Mouse (Mus musculus) monocyte, adult 5-6 weeks (primary cell): ENCODE measurements around the gene 4931409K22Rik. TPM values are rescaled to one million over a fixed set of nuclear protein-coding genes. Genes with fewer than 3 reads are reported as not detected.

Source experiments
- ATAC-seq: fragments of 153-309, 156-312 bp; replicated peaks from 2 replicates; pipeline ENCODE4 v1.8.0; 2017; ENCODE audit warnings: mild to moderate bottlenecking; ENCODE audit not compliant: low TSS enrichment, insufficient number of reproducible peaks, severe bottlenecking, poor library complexity, low FRiP score
- total RNA-seq: library from RNA; stranded (forward); fragments of 200-1000, 200-491, 200-594 nt; gene quantifications from 3 replicates; pipeline ENCODE4 v1.2.3, GENCODE M21; 2017

Gene 4931409K22Rik
- total RNA-seq, 1 experiment from 2014 or later: not detected

DNA sequence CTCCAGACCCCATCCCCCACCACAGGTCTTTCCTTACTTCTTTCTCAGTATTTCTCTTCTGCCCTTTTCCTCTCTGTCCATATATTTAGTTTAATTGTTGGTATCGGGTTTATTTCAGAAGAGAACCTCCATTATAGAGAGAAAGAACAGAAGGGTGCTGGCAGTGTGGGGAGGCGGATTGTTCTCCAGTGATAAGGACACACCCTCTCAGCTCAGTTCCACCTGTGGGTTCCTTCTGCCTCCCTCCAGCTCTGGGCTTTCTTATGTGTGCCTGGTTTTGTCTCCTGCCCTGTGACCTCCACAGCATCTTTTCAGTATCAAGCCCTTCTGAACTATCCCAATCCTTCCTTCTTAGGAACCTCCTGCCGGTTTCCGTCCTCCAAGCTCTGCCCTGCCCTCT lies 32.1 kb downstream of the 4931409K22Rik start:
- ATAC-seq: no peak

DNA sequence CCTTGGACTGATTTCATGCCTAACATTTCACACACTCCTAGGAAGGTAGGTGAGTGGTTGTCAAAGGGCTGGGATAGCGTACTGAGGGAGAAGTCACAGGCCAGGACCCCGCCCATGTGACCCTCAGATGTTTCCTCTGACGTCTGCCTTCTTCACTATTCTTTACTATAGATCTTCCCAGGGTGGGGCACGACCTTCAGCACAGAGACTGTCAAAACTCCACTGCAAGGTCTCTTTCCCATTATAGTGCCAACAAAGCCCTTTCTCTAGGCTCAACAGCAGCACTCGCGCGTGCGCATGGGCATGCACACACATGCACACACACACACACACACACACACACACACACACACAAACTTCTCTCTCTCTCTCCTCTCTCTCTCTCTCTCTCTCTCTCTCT lies 32.8 kb downstream of the 4931409K22Rik start:
- ATAC-seq: no peak

DNA sequence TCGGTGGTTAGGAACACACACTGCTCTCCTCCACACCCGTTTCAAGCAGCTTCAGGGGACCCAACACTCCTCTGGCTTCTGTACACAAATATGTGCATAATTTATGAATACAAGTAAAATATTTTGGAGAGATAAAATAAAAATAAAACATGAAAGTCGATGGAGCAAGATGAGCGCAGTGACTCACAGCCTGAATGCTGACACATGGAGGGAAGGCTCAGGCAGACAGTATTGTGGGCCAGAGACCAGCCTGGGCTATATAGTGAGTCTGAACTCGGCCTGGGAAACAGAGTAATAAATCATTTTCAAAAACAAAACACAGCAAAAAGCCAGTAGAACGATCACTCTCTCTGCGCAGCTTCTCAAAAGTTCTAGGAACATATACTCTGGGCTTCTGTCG lies 35.2 kb downstream of the 4931409K22Rik start:
- no peak for ATAC-seq

DNA sequence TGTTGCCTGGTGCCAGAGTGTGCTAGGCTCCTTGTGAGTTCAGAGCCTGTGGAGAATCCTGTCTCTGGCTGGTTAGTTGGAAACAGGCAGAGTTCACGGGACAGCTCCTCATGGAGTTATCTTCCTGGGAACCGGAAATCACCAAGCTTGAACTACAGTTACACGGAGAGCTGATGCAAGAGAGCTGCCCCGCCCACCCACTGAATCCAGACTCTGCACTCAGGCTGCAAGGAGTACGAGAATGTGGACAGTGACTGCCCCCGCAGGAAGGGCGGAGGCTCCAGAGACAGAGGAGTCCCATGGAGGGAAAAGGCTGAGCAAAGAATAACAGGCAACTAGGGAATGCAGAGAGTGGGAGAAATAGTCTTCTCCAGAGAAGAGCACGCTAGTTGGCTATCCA lies 44.3 kb downstream of the 4931409K22Rik start:
- ATAC-seq: no peak

DNA sequence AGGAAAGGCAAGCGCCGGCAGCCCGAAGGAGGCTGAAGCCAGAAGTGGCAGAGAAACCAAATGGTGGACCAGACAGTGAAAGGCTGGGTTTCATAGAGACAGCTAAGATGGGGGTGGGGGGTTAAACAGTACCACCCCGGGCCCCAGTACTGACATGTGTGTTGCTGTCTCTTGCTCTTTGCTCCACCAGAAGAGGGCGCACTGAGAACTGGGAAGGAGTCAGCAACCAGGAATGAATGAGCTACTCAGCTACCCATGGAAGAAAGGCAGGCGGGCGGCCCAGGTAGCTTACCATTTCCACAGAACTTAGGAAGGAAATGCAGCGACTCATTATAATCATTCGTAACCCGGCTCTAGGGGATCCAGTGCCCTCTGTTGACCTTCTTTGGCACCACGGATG lies 46.0 kb downstream of the 4931409K22Rik start:
- no peak for ATAC-seq

DNA sequence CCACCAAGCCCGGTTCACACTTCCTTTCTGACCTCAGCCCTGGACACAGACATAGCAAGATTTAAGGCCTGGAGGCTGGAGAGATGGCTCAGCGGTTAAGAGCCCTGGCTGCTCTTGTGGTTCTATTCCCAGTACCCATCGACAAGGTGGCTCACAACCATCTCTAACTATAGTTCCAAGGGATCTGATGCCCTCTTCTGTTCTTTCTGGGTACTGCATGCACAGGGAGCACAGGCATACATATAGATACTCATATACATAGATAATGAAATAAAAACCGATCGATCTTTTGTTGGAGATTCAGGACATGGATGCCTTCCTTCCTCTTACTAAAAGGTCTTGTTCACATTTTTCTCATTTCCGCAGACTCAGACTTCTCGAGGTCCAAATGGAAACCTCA lies 48.2 kb downstream of the 4931409K22Rik start:
- no peak for ATAC-seq

DNA sequence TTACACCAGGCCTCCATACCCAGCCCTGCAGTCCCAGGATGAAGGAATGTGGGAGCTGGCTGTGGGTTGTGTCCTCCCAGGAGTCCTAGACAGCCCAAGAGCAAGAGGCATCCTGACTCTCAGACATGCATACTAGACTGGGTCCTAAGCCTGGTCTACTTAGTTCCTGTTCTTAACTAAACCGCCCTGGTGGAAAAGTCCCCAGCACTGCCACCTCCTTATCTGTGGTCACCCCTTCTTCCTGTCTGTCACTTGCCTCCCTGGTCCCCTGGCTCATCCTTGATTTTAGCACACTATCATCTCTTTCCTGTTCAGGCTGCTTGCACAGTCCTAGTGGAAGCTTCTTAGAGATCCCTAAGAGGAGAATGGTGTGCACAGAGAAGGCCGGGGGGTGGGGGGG lies 51.1 kb downstream of the 4931409K22Rik start:
- ATAC-seq: no peak; the same call in 1 of the 2 replicates

DNA sequence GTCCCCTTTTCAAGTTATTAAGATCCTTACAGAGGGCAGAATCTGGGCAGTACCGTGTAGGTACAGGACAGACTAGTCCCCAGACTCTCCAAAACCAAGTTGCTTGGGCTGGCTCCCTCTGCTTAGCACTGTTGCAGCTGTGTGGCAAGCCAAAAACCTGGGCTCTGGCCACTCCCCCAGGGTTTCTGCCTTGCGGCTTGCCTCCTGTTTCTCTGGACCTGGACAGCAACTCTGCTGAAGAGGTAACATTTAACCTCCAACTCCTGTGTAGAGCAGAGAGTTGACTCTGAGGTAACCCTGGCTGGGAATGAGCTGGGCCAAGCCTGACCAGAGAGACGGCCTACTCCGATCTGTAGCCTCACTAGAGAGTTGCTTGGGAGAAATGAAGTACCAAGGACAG lies 53.8 kb downstream of the 4931409K22Rik start:
- ATAC-seq: no peak

DNA sequence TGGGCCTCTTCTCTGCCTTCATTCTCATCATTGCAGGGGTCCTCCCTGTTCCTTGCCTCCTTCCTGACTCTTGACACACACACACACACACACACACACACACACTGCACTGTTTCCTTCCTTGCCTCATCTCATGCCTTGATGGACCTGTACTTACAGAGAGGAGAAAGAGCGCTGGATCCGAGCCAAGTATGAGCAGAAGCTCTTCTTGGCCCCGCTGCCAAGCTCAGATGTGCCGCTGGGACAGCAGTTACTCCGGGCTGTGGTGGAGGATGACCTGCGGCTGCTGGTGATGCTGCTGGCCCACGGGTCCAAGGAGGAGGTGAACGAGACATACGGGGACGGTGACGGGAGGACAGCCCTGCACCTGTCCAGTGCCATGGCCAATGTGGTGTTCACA lies 55.8 kb downstream of the 4931409K22Rik start:
- ATAC-seq: no peak

DNA sequence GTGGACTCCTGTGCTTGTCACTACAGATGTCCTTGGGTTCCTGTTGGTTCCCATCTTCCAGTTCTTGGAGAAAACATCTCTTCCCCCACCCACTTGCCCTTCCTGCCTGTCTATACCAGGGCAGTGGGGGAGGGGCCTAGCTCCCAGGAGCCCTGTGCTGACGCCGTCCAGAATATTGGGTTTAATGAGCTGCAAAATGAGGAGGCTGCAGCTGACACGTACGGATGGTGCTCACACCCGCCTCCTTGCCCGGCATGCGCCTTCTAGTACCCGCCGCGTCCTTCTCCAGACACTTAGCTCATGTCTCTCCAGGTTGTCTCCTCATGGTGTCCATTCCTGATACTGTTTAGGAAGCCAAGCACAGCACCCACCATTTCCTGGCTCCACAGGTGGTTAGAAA lies 57.5 kb downstream of the 4931409K22Rik start:
- no peak for ATAC-seq

DNA sequence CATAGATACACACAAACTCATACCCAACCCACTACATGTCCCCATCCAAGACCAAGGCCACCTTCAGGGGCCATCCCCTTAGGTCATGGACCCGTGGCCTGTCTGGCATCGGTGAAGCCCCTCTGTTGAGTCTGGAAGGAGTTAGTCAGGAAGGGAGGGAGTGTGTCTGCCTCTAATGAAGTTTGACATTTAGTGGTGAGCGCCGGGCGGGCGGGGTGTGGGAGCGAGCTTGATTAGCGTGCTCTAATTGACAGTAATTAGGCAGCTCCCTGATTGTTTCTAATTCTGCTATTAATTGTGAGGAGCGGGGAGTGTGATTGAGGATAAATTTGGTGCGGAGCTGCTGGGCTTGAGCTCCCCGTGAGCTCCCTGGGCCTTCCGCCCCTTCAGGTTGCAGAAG lies 59.1 kb downstream of the 4931409K22Rik start:
- ATAC-seq: no peak

DNA sequence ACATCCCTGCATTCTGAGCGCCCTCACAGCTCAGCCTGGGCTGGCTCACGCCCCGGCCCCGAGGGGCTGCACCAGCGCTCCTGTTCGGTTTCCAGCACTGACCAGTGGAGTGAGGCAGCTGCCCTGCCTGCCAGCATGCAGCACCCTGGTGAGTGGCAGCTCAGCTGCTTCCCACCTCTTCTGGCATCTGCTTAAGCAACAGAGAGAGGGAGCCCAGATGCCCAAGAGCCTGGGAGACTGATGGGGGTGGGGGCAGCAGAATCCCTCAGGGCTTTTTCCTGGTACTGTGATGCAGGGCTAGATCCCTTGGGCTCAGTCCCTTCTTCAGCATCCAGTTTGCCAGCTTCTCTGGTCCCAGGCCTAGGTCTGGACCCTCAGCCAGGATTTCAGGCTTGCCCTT lies 59.9 kb downstream of the 4931409K22Rik start:
- no peak for ATAC-seq

DNA sequence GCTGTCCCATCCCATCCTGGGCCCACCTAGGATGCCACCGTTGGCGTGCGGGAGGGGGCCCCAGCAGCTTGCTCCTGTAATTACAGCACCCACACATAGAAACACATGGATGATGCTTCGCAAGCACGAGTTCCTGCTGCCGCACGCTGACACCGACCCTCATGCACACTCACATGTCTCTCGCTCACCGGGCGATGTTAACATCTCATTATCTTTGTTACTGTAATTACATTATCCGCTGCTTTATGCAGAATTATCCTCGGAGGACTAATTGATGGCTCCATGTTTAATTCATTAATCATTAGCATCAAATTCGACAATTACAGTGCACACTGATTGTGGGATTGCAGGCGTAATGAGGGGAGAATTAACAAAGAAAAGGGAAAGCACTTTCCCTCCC lies 61.6 kb downstream of the 4931409K22Rik start:
- no peak for ATAC-seq

Other genes with a start within 250 kb of the 4931409K22Rik start
- gene Kcnh2, start 205.2 kb downstream of the 4931409K22Rik start, total RNA-seq: 0.53 TPM in 1 of 3 replicates, not detected in the others
- 0.29 TPM in 1 of 3 replicates, not detected in the others for gene Nos3, start 192.0 kb downstream of the 4931409K22Rik start, total RNA-seq
- gene Atg9b, start 164.7 kb downstream of the 4931409K22Rik start, total RNA-seq: 0.11 to 0.87 TPM in 2 of 3 replicates, not detected in the other
- gene Abcb8, start 163.1 kb downstream of the 4931409K22Rik start, total RNA-seq: 4.5 to 7.6 TPM (median 5.2 TPM) in 3 replicates
- gene Asic3, start 143.4 kb downstream of the 4931409K22Rik start, total RNA-seq: not detected in 3 replicates
- gene Cdk5, start 133.3 kb downstream of the 4931409K22Rik start, total RNA-seq: 19.3 to 30.9 TPM (median 26.0 TPM) in 3 replicates
- gene Slc4a2, start 133.0 kb downstream of the 4931409K22Rik start, total RNA-seq: 20.1 to 60.8 TPM (median 32.2 TPM) in 3 replicates
- 17.1 to 27.5 TPM (median 26.9 TPM) in 3 replicates for gene Fastk, start 111.5 kb downstream of the 4931409K22Rik start, total RNA-seq
- gene Tmub1, start 109.0 kb downstream of the 4931409K22Rik start, total RNA-seq: 11.8 to 33.4 TPM (median 26.8 TPM) in 3 replicates
- gene Agap3, start 104.6 kb downstream of the 4931409K22Rik start, total RNA-seq: 30.5 to 41.8 TPM (median 34.6 TPM) in 3 replicates
- gene Gbx1, start 29.6 kb downstream of the 4931409K22Rik start, total RNA-seq: not detected in 3 replicates
- not detected in 3 replicates for gene Asb10, start 15.8 kb downstream of the 4931409K22Rik start, total RNA-seq
- gene Abcf2, start 20.7 kb upstream of the 4931409K22Rik start, total RNA-seq: 33.8 to 45.3 TPM (median 42.1 TPM) in 3 replicates
- 13.2 to 33.8 TPM (median 15.2 TPM) in 3 replicates for gene Chpf2, start 29.9 kb upstream of the 4931409K22Rik start, total RNA-seq
- 1.3 to 8.1 TPM (median 3.0 TPM) in 3 replicates for gene Smarcd3, start 67.6 kb upstream of the 4931409K22Rik start, total RNA-seq
- 108 to 119 TPM (median 113 TPM) in 3 replicates for gene Nub1, start 128.7 kb upstream of the 4931409K22Rik start, total RNA-seq
- gene Wdr86, start 173.9 kb upstream of the 4931409K22Rik start, total RNA-seq: 0.21 to 1.6 TPM in 2 of 3 replicates, not detected in the other
- 21.0 TPM in 1 of 3 replicates, not detected in the others for gene Crygn, start 201.2 kb upstream of the 4931409K22Rik start, total RNA-seq